Mouse (Mus musculus) heart, embryonic 12.5 days (tissue): ENCODE data around the gene BC005624. TPM values are rescaled to one million over a fixed set of nuclear protein-coding genes. Genes with fewer than 3 reads are reported as not detected.
A peak's percentile ranks its signal among the peaks of the same experiment; 100 is the strongest.

Experiments
- ATAC-seq: fragments of 200-750 bp; cut with Nextera tagmentation; 2 replicates; pipeline ENCODE4 v1.8.0; 2017; ENCODE audit warnings: moderate TSS enrichment, moderate library complexity; ENCODE audit not compliant: insufficient number of reproducible peaks, low FRiP score
- H3K27ac ChIP-seq: fragments of 300-500 bp; sonication (generic); 2 replicates; pipeline ENCODE4 v1.5.1; 2016; ENCODE audit warnings: mild to moderate bottlenecking, moderate library complexity; ENCODE audit not compliant: poor library complexity, severe bottlenecking
- H3K27me3 ChIP-seq: fragments of 300-500 bp; sonication (generic); replicated peaks from 2 replicates; pipeline ENCODE4 v1.6.1; 2016; ENCODE audit warnings: mild to moderate bottlenecking, moderate library complexity
- H3K36me3 ChIP-seq: fragments of 300-500 bp; sonication (generic); 2 replicates; pipeline ENCODE4 v1.6.1; 2016; ENCODE audit warnings: mild to moderate bottlenecking, moderate library complexity
- H3K4me1 ChIP-seq: fragments of 300-500 bp; sonication (generic); replicated peaks from 2 replicates; pipeline ENCODE4 v1.6.1; 2016; ENCODE audit warnings: mild to moderate bottlenecking
- H3K4me2 ChIP-seq: fragments of 300-500 bp; sonication (generic); 2 replicates; pipeline ENCODE4 v1.6.1; 2016; ENCODE audit warnings: mild to moderate bottlenecking, moderate library complexity
- H3K4me3 ChIP-seq: fragments of 300-500 bp; sonication (generic); 2 replicates; pipeline ENCODE4 v1.5.1; 2016; ENCODE audit warnings: mild to moderate bottlenecking
- H3K9ac ChIP-seq: fragments of 300-500 bp; sonication (generic); 2 replicates; pipeline ENCODE4 v1.6.1; 2016; ENCODE audit warnings: mild to moderate bottlenecking, moderate library complexity
- H3K9me3 ChIP-seq: fragments of 300-500 bp; sonication (generic); replicated peaks from 2 replicates; pipeline ENCODE4 v1.6.1; 2016; ENCODE audit warnings: mild to moderate bottlenecking, moderate library complexity
- WGBS: fragments of 180-500 bp; shearing (Covaris S2); methylation state at CpG from one replicate; pipeline ENCODE4 v1.1.7; 2016; 5-methylcytosine and 5-hydroxymethylcytosine counted together
- polyA plus RNA-seq: library from polyadenylated mRNA; unstranded; fragments of >200 nt; fragmentation: Nextera tagmentation; extraction: Ambion mirVana; gene quantifications from 2 replicates; pipeline ENCODE4 v1.2.1, GENCODE M21; 2016

BC005624 gene
- polyA plus RNA-seq = 33.8 and 35.5 TPM in 2 replicates

DNA sequence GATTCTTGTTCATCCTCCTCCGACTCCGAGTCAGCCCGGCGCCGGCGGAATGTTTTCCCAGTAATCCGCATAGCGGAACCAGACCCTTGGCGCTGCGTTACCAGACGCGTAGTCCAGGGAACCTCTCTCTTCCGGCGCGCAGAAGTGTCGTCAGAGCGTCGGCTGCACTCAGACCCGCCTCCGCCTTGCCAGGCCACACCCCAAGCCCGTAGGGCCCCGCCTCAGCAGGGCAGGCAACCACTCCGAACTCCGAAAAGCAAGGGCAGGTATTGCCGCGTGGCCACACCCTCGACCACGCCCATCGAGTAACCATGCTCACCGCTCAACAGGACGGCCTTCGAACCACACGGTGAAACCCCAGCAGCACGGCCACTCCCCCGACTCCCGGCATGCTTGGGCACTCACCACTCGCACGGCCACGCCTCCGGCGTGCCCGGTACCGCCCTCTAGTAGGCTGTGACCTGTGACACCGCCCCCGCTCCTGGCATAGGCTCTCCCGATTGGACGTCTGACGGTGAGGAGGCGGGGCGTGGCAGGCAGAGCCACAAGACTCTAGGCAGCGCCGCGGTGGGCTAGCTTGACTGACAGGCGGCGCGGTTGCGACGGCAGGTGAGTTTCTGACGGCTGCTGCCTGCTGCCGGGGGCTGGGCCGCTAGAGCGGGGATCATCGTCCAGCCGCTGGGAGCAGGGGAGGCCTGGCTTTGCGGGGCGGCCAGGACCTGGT is at the start of gene BC005624, which contains the start of gene Usp20:
BC005624 (minus strand) TSS at position 412 of the 724 bp plus-strand sequence.
Usp20 (plus strand) TSS at position 490 of the 724 bp plus-strand sequence.
- under 1% methylated on average over 66 of the region's 66 CpGs for WGBS
- Histone ChIP-seq H3K4me1 (peaks cover 23% of the 10 kb centered on the region), H3K4me3 (peak within 1 kb of the TSS; percentile 78), H3K9ac (peak within 1 kb of the TSS; percentile 84), H3K4me2 (peak within 1 kb of the TSS; percentile 90), H3K27me3 (no peaks in the 10 kb centered on the region), H3K27ac (peak within 1 kb of the TSS; percentile 55), H3K9me3 (no peaks in the 10 kb centered on the region), H3K36me3 (peaks cover 34% of the 10 kb centered on the region)
- peak; percentile 98 for ATAC-seq

GRCm38 (mm10) chr2:31026642-31027041 is 44.6 kb upstream of the BC005624 start:
- Histone ChIP-seq H3K9me3 (no peaks in the 10 kb centered on the region), H3K4me1 (peaks cover 22% of the 10 kb centered on the region), H3K36me3 (peaks cover 41% of the 10 kb centered on the region), H3K4me2 (no peak overlapping the region), H3K4me3 (no peak overlapping the region), H3K27ac (peak overlapping the region; percentile 74), H3K9ac (no peak overlapping the region), H3K27me3 (no peaks in the 10 kb centered on the region)
- WGBS = 43% methylated on average over 8 of the region's 8 CpGs
- no peak for ATAC-seq

DNA sequence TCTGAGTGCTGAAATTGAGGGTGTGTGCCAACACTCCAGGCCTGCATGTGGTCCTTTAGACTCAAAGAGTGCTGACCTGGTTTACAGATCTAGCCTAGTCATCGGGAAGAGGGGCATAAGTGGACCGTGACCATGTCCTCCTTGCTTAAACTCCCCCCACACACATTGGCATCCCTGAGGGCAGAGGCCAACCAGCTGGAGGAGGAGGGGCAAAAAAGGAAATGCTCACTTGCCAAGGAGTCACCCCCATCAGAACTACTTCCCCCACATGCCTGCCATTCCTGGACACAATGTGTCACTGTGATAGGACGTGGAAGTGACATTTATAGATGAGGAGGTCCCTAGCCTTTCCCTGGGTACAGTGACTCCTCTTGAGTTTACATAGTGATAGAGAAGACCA is 43.5 kb upstream of the BC005624 start:
- Histone ChIP-seq H3K9me3 (no peaks in the 10 kb centered on the region), H3K4me1 (peaks cover 22% of the 10 kb centered on the region), H3K4me2 (no peak overlapping the region), H3K27me3 (no peaks in the 10 kb centered on the region), H3K4me3 (no peak overlapping the region), H3K27ac (peak overlapping the region; percentile 74), H3K36me3 (peaks cover 44% of the 10 kb centered on the region), H3K9ac (no peak overlapping the region)
- 64% methylated on average over 3 of the region's 3 CpGs for WGBS
- no peak for ATAC-seq

DNA sequence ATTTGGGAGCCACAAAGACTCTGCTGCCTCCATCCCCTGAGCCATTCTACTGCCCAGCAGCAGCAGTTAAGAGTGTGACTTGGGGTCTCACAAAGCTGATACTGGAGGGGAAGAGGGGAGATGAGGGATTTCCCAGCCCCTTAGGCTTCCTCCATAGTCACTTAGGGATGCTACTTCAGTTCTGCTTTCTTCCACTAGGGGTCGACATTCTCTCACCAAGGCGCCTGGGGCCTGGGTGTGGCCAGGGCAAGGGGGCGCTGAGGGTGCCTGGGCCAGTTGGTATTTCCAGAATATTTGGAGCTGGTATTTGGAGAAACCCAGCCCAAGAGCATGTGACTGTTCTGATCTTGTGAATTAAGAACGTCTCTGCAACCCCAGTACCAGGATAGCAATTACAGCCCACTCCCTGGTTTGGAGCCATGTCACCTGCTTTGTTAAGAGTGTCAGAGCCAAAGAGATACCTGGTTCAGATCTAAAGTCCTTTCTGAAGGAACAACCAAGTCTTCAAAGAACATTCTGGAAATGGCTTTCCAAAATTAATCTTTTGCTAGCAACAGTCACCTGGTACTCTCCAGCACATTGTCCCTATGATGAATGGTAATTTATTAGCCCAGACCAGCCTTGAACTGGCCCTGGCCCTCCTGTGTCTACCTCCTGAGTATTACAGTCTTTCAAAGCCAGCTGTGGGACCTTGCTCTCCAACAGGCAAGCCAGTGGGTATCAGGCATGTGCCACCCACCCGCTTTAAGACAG is 42.8 kb upstream of the BC005624 start:
- ATAC-seq = no peak
- Histone ChIP-seq H3K4me1 (peaks cover 22% of the 10 kb centered on the region), H3K9ac (no peak overlapping the region), H3K27me3 (no peaks in the 10 kb centered on the region), H3K27ac (peak overlapping the region; percentile 74), H3K4me3 (no peak overlapping the region), H3K4me2 (no peak overlapping the region), H3K9me3 (no peaks in the 10 kb centered on the region), H3K36me3 (peaks cover 46% of the 10 kb centered on the region)
- 33% methylated on average over 5 of the region's 5 CpGs for WGBS

- Histone ChIP-seq H3K9me3 (no peaks in the 10 kb centered on the region), H3K27ac (no peak overlapping the region), H3K36me3 (peaks cover 54% of the 10 kb centered on the region), H3K27me3 (no peaks in the 10 kb centered on the region), H3K4me2 (no peak overlapping the region), H3K9ac (no peak overlapping the region), H3K4me1 (peaks cover 22% of the 10 kb centered on the region), H3K4me3 (no peak overlapping the region)
- 71% methylated on average over 5 of the region's 5 CpGs for WGBS
- no peak for ATAC-seq
Measured at GRCm38 (mm10) chr2:31023940-31024339, 41.9 kb upstream of the BC005624 start.

GRCm38 (mm10) chr2:31020202-31020601 is 38.2 kb upstream of the BC005624 start:
- H3K9ac ChIP-seq = no peak overlapping the region
- no peaks in the 10 kb centered on the region for H3K9me3 ChIP-seq
- no peak overlapping the region for H3K4me3 ChIP-seq
- no peaks in the 10 kb centered on the region for H3K27me3 ChIP-seq
- no peak overlapping the region for H3K4me2 ChIP-seq
- ATAC-seq = no peak
- H3K4me1 ChIP-seq = no peaks in the 10 kb centered on the region
- 85% methylated on average over 2 of the region's 2 CpGs for whole genome bisulfite sequencing
- no peak overlapping the region for H3K27ac ChIP-seq
- H3K36me3 ChIP-seq = peaks cover 71% of the 10 kb centered on the region

DNA sequence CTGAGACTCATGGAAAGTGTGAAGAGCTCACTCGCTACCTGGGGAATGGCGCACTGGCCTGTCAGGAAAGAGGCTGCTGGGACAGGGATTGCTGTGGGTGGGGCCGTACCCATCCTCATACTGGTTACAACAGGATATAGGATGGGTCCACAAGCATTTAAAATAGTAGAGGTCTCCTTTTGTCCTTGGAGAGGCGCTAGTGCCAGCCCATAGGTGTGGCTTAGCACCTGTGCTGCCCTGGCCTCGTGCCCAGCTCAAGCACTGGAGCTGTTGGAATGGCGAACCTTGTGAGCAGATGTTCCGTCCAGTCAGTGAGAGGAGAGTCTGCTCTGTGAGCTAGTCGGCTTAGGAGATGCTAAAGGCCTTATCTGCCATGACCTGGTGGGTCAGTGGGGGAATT is 37.0 kb upstream of the BC005624 start:
- H3K4me2 ChIP-seq = no peak overlapping the region
- H3K4me3 ChIP-seq = no peak overlapping the region
- no peaks in the 10 kb centered on the region for H3K4me1 ChIP-seq
- H3K36me3 ChIP-seq = peaks cover 74% of the 10 kb centered on the region
- H3K27me3 ChIP-seq = no peaks in the 10 kb centered on the region
- ATAC-seq = no peak
- WGBS = 89% methylated on average over 8 of the region's 8 CpGs
- no peak overlapping the region for H3K27ac ChIP-seq
- no peaks in the 10 kb centered on the region for H3K9me3 ChIP-seq
- no peak overlapping the region for H3K9ac ChIP-seq

- H3K4me1 ChIP-seq = no peaks in the 10 kb centered on the region
- no peak for ATAC-seq
- H3K27me3 ChIP-seq = no peaks in the 10 kb centered on the region
- no peak overlapping the region for H3K9ac ChIP-seq
- no peak overlapping the region for H3K27ac ChIP-seq
- no peak overlapping the region for H3K4me3 ChIP-seq
- no peak overlapping the region for H3K4me2 ChIP-seq
- peaks cover 74% of the 10 kb centered on the region for H3K36me3 ChIP-seq
- 84% methylated on average over 8 of the region's 8 CpGs for WGBS
- H3K9me3 ChIP-seq = no peaks in the 10 kb centered on the region
Measured at GRCm38 (mm10) chr2:31018519-31018918, 36.5 kb upstream of the BC005624 start.

DNA sequence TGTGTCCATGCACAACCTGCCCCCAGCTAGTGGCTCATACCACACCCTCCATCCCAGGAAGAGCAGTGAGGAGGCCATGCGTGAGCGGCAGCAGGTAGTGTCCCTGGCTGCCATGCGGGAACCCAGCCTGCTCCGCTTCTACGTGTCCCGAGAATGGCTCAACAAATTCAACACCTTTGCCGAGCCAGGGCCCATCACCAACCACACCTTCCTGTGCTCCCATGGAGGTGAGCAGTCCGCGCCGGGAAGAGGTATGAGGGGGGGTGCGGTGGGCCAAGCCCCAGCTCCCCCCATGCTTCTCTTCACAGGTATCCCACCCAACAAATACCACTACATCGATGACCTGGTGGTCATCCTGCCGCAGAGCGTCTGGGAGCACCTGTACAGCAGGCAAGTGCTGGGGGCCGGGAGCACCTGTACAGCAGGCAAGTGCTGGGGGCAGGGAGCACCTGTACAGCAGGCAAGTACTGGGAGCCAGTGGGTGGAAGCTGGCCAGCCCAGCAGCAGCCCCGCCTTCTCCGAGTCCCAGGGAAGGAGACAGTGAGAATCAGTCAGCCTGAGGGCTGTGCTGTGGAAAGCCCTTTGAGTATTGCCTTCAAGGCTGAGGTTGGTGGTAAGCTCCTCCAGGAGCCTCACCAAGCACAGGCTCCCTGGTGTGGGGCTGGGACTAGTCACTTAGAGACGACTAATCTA is 35.8 kb upstream of the BC005624 start:
- no peak overlapping the region for H3K27ac ChIP-seq
- no peaks in the 10 kb centered on the region for H3K9me3 ChIP-seq
- H3K4me3 ChIP-seq = no peak overlapping the region
- H3K9ac ChIP-seq = no peak overlapping the region
- WGBS = 90% methylated on average over 18 of the region's 18 CpGs
- no peak overlapping the region for H3K4me2 ChIP-seq
- no peaks in the 10 kb centered on the region for H3K27me3 ChIP-seq
- no peak for ATAC-seq
- peaks cover 80% of the 10 kb centered on the region for H3K36me3 ChIP-seq
- no peaks in the 10 kb centered on the region for H3K4me1 ChIP-seq

DNA sequence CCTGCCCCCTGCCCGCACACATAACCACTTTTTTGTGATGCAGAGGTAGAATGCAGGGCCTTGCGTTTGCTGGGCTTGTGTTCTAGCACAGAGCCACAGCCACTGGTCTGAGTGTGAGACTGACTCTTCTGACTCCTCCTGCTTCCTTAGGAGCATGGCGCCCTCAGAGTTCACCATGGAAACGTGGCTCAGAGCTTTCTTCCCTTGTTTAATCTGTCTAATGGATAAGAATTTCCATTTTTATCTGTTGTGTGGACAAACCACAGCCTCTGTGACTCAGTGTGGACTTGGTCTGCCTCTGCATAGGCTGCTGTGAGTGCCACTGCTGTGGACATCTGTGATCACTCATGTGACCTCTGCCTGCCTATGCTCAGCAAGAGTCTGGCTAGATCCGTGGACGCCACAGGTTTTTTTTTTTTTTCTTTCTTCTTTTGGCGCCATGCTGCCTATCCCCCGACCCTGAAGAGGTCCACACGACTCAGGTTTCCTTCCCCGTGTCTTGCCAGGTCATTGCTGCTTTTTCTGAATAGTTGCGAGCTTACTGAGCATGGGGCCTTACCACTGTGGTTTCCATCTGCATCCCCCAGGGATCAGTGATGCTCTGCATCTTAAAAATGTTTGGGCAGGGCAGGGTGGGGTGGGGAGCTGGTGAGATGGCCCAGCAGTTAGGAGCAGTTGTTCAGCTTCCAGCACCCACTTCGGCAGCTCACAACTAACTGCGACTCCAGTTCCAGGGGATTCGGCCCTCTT is 31.5 kb upstream of the BC005624 start:
- H3K27ac ChIP-seq = no peak overlapping the region
- no peaks in the 10 kb centered on the region for H3K9me3 ChIP-seq
- H3K9ac ChIP-seq = no peak overlapping the region
- H3K4me1 ChIP-seq = no peaks in the 10 kb centered on the region
- no peaks in the 10 kb centered on the region for H3K27me3 ChIP-seq
- 67% methylated on average over 14 of the region's 14 CpGs for WGBS
- no peak overlapping the region for H3K4me3 ChIP-seq
- peaks cover 70% of the 10 kb centered on the region for H3K36me3 ChIP-seq
- H3K4me2 ChIP-seq = no peak overlapping the region
- no peak for ATAC-seq
